Mouse (Mus musculus): ENCODE data around the gene Tti1. TPM values are rescaled to one million over a fixed set of nuclear protein-coding genes. Genes with fewer than 3 reads are reported as not detected.

Gene Tti1
- 5.1 and 5.4 TPM in 2 replicates for polyA plus RNA-seq (2015; fragmentation: Nextera tagmentation; extraction: Ambion mirVana)

- no peaks in the 10 kb centered on the region for H3K9me3 ChIP-seq (ENCODE audit: control insufficient read depth)
- peaks cover 10% of the 10 kb centered on the region; the same call in 1 of the 2 replicates for H3K4me1 ChIP-seq (replicated peaks; ENCODE audit: control insufficient read depth, insufficient read depth, low read length)
- H3K36me3 ChIP-seq (ENCODE audit: control insufficient read depth, insufficient read depth) = no peaks in the 10 kb centered on the region
- peak within 1 kb of the TSS; percentile 93 for H3K4me3 ChIP-seq (ENCODE audit: low read depth, low read length)
- WGBS = under 1% methylated on average over 51 of the region's 52 CpGs
- H3K27ac ChIP-seq (ENCODE audit: low read depth, low read length) = peak within 1 kb of the TSS; percentile 89
- peak; percentile 10; the same call in 1 of the 2 replicates for TF ChIP-seq CTCF (IDR thresholded peaks at IDR 0.05; ENCODE audit: low read depth)
- H3K4me2 ChIP-seq (replicated peaks; ENCODE audit: low read depth) = peak within 1 kb of the TSS; percentile 83
- peak within 1 kb of the TSS; percentile 82 for H3K9ac ChIP-seq (ENCODE audit: low read depth, low read length)
- no peaks in the 10 kb centered on the region for H3K27me3 ChIP-seq (replicated peaks; ENCODE audit: control insufficient read depth, insufficient read depth, low read length)
- peak; percentile 92 for ATAC-seq
These were observed at the start of gene Tti1, which contains the start of gene Rprd1b for GRCm38 (mm10) chr2:158028354-158028863. TSS of gene Tti1 (minus strand) at chr2:158028433. TSS of gene Rprd1b (plus strand) at chr2:158028497.

GRCm38 (mm10) chr2:158077981-158078380 is 49.7 kb upstream of the Tti1 start:
- 30% methylated on average over 2 of the region's 2 CpGs for WGBS
- H3K27ac ChIP-seq (ENCODE audit: low read depth, low read length) = no peak overlapping the region

GRCm38 (mm10) chr2:158076690-158077089 is 48.5 kb upstream of the Tti1 start:
- H3K9me3 ChIP-seq (ENCODE audit: control insufficient read depth) = no peaks in the 10 kb centered on the region
- H3K4me3 ChIP-seq (ENCODE audit: low read depth, low read length) = no peak overlapping the region
- H3K27ac ChIP-seq (ENCODE audit: low read depth, low read length) = no peak overlapping the region
- peaks cover 41% of the 10 kb centered on the region for H3K36me3 ChIP-seq (ENCODE audit: control insufficient read depth, insufficient read depth)
- H3K4me2 ChIP-seq (replicated peaks; ENCODE audit: low read depth) = no peak overlapping the region
- no peak overlapping the region for H3K9ac ChIP-seq (ENCODE audit: low read depth, low read length)
- no peak for TF ChIP-seq CTCF (IDR thresholded peaks at IDR 0.05; ENCODE audit: low read depth)
- ATAC-seq = no peak
- WGBS = 65% methylated on average over 6 of the region's 6 CpGs
- H3K4me1 ChIP-seq (replicated peaks; ENCODE audit: control insufficient read depth, insufficient read depth, low read length) = peaks cover 21% of the 10 kb centered on the region
- no peaks in the 10 kb centered on the region for H3K27me3 ChIP-seq (replicated peaks; ENCODE audit: control insufficient read depth, insufficient read depth, low read length)

More at GRCm38 (mm10) chr2:158077981-158078380, 49.7 kb upstream of the Tti1 start:
- peaks cover 37% of the 10 kb centered on the region for H3K36me3 ChIP-seq (ENCODE audit: control insufficient read depth, insufficient read depth)
- H3K9me3 ChIP-seq (ENCODE audit: control insufficient read depth) = no peaks in the 10 kb centered on the region
- no peak overlapping the region for H3K9ac ChIP-seq (ENCODE audit: low read depth, low read length)
- H3K4me2 ChIP-seq (replicated peaks; ENCODE audit: low read depth) = no peak overlapping the region
- ATAC-seq = no peak
- peaks cover 18% of the 10 kb centered on the region; the same call in 1 of the 2 replicates for H3K4me1 ChIP-seq (replicated peaks; ENCODE audit: control insufficient read depth, insufficient read depth, low read length)
- H3K27me3 ChIP-seq (replicated peaks; ENCODE audit: control insufficient read depth, insufficient read depth, low read length) = no peaks in the 10 kb centered on the region
- 0 out of 2 replicates have a peak, but pooled peaks have one; percentile 9 for TF ChIP-seq CTCF (IDR thresholded peaks at IDR 0.05; ENCODE audit: low read depth)
- no peak overlapping the region for H3K4me3 ChIP-seq (ENCODE audit: low read depth, low read length)

- WGBS = 85% methylated on average over 5 of the region's 5 CpGs
- no peak overlapping the region for H3K4me3 ChIP-seq (ENCODE audit: low read depth, low read length)
- no peak for ATAC-seq
- H3K27ac ChIP-seq (ENCODE audit: low read depth, low read length) = no peak overlapping the region
- H3K4me2 ChIP-seq (replicated peaks; ENCODE audit: low read depth) = no peak overlapping the region
- no peaks in the 10 kb centered on the region for H3K27me3 ChIP-seq (replicated peaks; ENCODE audit: control insufficient read depth, insufficient read depth, low read length)
- peaks cover 17% of the 10 kb centered on the region for H3K4me1 ChIP-seq (replicated peaks; ENCODE audit: control insufficient read depth, insufficient read depth, low read length)
- no peaks in the 10 kb centered on the region for H3K9me3 ChIP-seq (ENCODE audit: control insufficient read depth)
- no peak overlapping the region for H3K9ac ChIP-seq (ENCODE audit: low read depth, low read length)
- peaks cover 43% of the 10 kb centered on the region for H3K36me3 ChIP-seq (ENCODE audit: control insufficient read depth, insufficient read depth)
- peak; percentile 25; the same call in 1 of the 2 replicates for TF ChIP-seq CTCF (IDR thresholded peaks at IDR 0.05; ENCODE audit: low read depth)
These were observed 46.6 kb upstream of the Tti1 start for GRCm38 (mm10) chr2:158074835-158075234.

GRCm38 (mm10) chr2:158071633-158071995 is 43.4 kb upstream of the Tti1 start:
- ATAC-seq = no peak
- TF ChIP-seq CTCF (IDR thresholded peaks at IDR 0.05; ENCODE audit: low read depth) = no peak
- 59% methylated on average over 5 of the region's 5 CpGs for WGBS
- H3K36me3 ChIP-seq (ENCODE audit: control insufficient read depth, insufficient read depth) = peaks cover 43% of the 10 kb centered on the region
- no peaks in the 10 kb centered on the region for H3K9me3 ChIP-seq (ENCODE audit: control insufficient read depth)
- H3K4me1 ChIP-seq (replicated peaks; ENCODE audit: control insufficient read depth, insufficient read depth, low read length) = peaks cover 11% of the 10 kb centered on the region
- peak overlapping the region; percentile 10 for H3K27ac ChIP-seq (ENCODE audit: low read depth, low read length)
- no peaks in the 10 kb centered on the region for H3K27me3 ChIP-seq (replicated peaks; ENCODE audit: control insufficient read depth, insufficient read depth, low read length)
- no peak overlapping the region for H3K4me3 ChIP-seq (ENCODE audit: low read depth, low read length)
- no peak overlapping the region for H3K9ac ChIP-seq (ENCODE audit: low read depth, low read length)
- no peak overlapping the region for H3K4me2 ChIP-seq (replicated peaks; ENCODE audit: low read depth)

- H3K9ac ChIP-seq (ENCODE audit: low read depth, low read length) = no peak overlapping the region
- 40% methylated on average over 3 of the region's 3 CpGs for WGBS
- H3K4me1 ChIP-seq (replicated peaks; ENCODE audit: control insufficient read depth, insufficient read depth, low read length) = peaks cover 11% of the 10 kb centered on the region
- no peaks in the 10 kb centered on the region for H3K9me3 ChIP-seq (ENCODE audit: control insufficient read depth)
- H3K27me3 ChIP-seq (replicated peaks; ENCODE audit: control insufficient read depth, insufficient read depth, low read length) = no peaks in the 10 kb centered on the region
- no peak overlapping the region for H3K4me3 ChIP-seq (ENCODE audit: low read depth, low read length)
- TF ChIP-seq CTCF (IDR thresholded peaks at IDR 0.05; ENCODE audit: low read depth) = peak; percentile 57
- peak overlapping the region; percentile 64 for H3K27ac ChIP-seq (ENCODE audit: low read depth, low read length)
- no peak overlapping the region for H3K4me2 ChIP-seq (replicated peaks; ENCODE audit: low read depth)
- peaks cover 37% of the 10 kb centered on the region for H3K36me3 ChIP-seq (ENCODE audit: control insufficient read depth, insufficient read depth)
- peak; percentile 85 for ATAC-seq
These were observed 42.8 kb upstream of the Tti1 start for GRCm38 (mm10) chr2:158070885-158071632.

Data from intestine, postnatal 0 days (tissue).